Mouse (Mus musculus): ENCODE measurements around the gene Srcin1.

The Srcin1 gene

DNA sequence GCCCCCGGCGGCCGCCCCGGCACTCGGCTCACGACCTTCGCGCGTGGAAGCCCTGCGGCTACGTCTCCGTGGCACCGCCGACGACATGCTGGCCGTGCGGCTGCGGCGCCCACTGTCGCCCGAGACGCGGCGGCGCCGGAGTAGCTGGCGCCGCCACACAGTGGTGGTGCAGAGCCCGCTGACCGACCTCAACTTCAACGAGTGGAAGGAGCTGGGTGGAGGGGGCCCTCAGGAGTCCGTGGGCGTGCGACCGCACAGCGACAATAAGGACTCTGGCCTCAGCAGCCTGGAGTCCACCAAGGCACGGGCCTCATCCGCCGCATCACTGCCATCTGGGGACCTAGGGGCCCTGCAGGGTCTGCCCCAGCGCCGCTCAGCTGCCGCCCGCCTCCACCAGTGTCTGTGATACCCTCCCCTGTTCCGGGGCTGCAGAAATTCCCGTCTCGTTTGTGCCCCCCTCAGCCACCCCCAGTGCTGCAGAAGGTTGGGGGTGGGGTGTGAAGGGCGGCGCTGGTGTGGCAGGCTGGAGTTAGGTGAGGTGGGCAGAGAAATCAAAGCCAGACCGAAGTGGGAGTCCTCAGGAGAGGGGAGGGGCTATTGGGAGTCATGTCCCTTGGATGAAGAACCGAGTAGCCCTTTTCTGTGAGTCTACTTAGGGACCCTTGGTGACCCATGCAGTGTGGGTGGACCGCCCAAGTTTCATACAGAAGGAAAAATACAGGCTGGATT, 75.1 kb downstream of the Srcin1 start:
- DNase-seq, result no peak

DNA sequence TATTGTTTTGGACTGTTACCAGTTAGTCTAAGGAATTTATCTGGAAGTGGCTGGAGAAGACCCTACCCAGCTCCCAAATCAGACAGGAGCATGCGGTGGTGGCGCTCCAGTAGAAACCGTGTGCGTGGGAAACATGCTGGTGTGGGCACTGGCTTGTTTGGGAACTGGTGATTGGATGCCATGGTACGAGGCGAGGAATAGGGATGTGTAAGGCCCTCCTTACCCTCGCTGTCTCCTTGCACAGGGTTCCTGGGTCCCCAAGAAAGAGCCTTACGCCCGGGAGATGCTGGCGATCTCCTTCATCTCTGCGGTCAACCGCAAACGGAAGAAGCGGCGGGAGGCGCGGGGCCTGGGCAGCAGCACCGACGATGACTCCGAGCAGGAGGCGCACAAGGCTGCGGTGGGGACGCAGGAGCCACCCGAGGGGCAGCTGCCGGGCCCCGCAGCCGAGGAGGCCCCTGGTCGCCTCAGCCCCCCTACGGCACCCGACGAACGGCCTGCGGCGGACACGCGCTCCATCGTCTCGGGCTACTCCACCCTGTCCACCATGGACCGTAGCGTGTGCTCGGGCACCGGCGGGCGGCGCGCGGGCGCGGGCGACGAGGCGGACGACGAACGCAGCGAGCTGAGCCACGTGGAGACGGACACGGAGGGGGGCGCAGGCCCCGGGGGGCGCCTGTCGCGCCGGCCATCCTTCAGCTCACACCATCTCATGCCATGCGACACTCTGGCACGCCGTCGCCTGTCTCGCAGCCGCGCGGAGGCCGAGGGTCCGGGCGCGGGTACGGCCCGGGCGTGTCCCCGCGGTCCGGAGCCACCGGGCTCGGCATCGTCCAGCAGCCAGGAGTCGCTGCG, 75.9 kb downstream of the Srcin1 start, which contains the start of gene 4933428G20Rik:
TSS of gene 4933428G20Rik (minus strand) at position 476 of the 855 bp plus-strand sequence.
- DNase-seq, result no peak

DNA sequence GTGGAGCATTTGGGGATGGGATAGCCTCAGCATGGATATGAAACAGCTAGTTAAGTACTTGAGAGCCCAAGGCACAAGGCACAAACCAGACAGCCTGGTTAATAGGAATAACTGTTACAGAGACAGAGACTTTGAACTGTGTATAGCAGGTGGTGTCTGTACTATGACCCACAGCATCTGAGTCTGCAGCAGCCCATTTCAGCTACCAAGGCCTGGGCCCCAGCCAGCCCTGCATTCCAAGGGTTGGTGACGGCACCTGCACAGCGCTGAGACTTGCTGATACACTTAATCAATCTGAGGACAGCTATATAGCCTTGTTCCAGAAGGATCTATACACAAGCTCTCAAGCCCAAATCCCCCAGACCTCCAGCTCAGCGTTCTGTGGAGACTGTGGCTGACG, 78.4 kb downstream of the Srcin1 start:
- no peak for DNase-seq

DNA sequence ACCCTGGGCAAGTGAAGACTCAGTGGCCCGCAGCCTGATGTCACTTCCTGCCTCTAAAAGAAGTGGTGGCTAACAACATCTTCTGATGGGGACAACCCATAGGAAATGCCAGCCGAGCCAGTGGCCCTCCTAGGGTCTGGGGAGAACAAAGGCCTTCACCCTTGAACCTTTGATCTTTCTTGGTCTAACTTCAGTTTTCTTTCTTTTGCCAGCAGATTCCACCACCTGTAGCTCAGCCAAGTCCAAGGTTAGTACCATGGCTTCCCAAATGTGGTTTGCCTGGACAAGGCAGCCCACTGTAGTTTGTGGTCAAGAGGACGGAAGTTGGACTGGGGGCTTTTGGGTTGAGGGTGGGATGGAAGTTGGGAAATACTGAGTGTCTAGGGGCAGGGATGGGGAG, 83.2 kb downstream of the Srcin1 start:
- no peak for DNase-seq

DNA sequence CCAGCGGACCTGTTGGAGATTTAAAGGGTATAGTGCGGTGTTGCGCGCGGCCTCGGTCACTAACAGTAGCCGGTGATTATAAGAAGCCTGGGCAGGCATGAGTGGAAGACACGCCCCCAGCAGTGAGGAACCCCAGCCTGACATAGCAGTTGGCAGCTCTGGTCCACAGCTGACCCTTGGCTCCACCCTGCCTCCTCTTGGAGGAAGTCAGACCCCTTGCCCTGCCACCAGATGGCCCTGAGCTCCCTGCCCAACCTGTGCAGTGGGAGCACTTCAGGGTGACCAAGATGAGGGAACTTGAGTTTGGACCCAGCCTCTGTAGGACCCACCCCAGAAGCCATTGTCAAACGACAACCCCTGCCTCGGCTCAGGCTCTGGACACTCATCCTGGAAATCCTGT, 84.3 kb downstream of the Srcin1 start:
- no peak for DNase-seq

DNA sequence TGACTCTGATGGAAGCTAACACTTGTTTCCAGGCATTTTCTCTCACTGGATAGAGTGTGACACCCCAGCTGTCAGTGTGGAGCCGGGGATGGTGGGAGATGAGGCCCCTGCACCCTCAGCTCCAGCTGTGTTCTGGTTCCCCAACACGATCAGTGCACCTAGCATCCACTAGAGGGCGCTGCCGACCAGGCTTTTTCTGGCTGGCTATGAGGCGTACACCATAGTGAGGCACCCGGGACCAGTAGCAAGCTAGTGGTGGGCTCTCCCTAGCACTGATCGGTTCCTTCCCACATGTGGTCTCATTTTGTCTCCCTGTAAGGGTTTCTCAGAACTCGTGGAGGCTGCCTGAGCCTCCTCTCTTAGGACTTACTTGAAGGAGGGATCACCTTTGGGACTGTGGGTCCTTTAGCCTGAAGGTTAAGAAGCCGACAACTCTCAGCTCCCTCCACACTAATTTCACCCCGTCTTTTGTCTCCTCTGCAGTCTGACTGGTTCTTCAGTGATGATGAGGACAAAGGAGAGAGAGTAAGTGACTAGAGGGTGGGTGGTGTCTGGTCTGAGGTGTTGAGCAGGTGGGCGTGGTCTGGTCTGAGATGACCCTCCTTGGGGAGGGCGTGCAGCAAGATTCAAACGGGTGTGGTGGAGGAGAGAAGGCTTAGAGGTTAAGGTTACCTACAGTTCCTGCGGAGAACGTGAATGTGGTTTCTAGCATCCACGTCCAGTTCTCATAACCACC, 86.2 kb downstream of the Srcin1 start:
- peak; percentile 69 to 84 for DNase-seq

DNA sequence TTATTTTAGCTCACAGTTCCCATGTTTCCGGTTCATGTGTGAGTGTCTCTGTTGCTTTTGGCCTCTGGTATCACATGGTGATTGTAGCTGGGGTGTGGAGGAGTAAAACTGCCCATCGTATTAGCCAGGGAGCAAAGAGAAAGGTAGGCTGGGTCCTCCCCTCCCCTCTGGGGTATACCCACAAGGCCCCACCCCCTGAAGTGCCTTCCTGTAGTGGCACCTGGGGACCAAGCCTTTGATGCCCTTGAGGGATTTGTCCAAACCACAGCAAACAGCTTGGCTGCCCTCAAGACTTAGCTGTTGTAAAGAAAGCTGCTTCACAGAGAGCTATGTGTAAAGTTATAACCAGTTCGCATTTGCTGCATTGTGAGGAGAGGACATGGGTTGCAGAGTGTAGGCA, 88.3 kb downstream of the Srcin1 start:
- no peak for DNase-seq

DNA sequence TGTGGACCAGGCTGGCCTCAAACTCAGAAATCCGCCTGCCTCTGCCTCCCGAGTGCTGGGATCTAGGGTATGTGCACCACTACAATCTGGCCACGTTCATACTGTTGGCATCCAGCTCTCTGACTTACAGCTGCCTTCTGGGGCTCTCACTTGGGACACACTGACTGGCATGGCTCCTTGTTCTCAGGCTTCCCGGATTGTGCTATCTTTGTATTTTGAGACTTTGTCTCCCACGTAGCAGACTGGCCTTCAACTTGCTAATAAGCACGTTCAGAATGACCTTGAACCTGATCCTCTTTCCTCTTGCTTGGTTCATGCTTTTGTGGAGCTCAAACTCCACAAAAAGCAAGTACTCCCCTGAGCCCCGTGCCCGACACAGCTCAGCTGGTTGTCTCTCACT, 90.3 kb downstream of the Srcin1 start:
- DNase-seq, result no peak

DNA sequence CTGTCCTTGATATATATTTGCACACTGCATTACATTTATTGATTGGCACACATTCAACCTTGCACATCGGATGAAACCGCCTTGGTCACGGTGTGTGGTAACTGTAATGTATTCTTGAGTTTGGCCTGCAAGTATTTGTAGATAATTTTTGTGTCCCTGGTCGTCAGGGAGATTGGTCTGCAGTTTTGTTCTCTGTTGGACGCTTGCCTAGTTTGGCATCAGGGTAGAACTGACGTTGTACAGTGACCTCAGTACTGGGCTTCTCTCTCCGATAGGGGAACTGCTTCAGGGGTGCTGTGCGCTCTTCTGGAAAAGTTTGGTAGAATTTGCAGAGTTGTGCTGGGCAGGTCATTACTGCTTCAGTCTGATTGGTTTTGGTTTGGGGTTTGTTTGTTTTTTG, 96.2 kb downstream of the Srcin1 start:
- DNase-seq, result no peak

DNA sequence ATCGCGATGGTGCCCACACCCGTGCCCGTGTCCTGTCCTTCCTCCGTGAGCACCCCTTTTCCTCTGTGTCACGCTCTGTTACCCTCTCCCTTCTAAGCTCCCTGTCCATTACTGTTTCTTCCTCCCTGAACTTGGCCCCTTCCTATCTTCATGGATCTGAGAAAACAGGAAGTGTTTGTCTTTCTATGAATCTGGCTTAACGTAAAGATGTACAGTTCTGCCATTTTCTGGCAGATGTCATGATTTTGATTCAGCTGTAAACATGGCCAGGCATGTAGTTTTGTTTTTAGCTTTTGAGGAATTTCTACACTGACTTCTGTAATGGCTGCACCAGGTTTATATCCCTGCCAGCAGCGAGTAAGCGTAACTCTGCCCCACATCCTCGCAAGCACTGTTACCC, 96.9 kb downstream of the Srcin1 start:
- DNase-seq, result no peak

DNA sequence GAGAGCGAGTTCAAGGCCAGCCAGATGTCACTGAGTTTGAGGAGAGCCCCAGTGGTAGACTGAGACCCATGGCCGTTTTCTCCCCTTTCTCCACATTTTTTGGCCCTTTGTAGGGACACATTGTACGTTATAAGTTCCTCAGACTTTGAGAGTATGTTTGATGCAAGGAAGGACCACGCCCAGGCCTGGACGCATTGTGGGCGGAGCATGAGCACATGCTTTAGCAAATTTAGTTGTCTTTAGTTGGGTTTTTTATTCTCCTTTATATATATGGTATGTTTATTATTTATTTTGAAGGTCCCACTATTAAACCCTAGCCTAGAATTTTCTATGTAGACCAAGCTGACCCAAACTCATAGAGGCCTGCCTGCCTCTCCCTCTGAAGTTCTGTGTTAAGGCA, 97.6 kb downstream of the Srcin1 start:
- DNase-seq, result no peak

DNA sequence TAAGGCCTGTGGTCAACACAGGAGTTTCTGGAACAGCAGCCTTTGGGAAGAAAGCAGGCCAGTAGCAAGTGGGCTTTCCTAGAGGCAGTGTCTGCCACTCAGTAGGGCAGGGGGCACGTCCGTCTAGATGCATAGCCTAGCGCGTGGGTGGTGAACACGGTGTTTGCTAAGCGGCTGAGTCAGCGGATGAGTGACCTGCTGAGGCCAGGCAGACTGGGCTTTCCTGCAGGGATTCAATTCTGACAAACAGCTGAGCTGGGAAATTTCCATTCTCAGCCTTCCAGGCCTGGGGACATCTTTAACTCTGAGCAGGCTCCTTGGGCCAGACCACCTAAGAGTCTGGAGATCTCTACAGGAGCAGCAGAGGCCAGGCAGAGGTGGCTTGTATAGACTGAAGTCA, 98.6 kb downstream of the Srcin1 start:
- no peak for DNase-seq

DNA sequence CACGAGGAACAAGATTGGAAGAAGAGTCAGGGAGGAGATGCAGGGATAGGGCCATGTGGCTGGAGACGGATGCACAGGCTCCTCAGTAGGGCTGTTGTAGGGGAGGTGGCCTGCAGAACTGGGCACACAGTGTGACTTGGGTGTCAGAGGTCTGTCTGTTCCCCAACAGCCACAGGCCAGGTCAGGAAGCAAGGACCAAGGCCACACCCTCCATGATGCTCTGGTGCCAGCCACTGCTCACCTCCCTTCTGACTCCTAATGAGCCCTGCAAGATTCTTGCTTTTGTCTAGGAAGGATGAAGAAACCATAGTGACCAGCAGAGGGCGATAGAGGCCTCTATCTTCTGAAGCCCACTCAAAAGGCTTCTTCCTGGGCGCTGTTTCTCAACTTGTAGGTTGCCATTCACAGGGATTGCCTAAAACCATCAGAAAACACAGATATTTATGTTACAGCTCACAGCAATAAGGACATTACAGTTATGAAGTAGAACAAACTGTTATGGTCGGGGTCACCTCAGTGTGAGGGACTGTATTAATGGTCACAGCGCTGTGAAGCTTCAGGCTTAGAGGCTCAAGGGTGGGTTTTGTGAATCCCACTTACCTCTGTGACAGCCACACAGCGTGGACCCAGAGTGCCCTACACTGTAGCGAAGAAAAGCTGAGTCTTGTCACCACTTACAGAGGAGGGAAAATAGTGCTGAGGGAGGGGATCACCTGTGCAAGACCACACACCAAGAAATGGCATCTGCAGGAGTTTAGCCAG, 99.5 kb downstream of the Srcin1 start:
- peak in 1 of 2 experiments; percentile 71 for DNase-seq

DNA sequence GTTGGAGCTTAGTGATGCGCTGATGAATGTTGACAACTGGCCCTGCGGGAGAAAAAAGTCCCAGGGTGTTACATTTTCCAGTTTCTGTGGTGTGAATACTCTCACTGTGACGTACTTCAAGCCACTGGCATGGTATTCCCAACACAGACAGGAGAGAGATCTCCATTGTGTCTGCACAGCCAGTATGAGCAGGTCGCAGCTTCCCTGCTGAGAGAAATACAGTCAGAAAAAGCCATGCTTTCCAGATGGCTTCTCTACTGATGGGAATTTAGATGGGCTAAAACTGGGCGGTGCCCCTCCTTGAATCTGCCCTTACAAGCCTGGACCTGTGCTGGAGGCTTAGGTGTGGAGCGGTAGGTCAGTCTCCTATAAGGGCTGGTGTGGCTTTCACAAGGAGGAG, 104.7 kb downstream of the Srcin1 start:
- no peak for DNase-seq

DNA sequence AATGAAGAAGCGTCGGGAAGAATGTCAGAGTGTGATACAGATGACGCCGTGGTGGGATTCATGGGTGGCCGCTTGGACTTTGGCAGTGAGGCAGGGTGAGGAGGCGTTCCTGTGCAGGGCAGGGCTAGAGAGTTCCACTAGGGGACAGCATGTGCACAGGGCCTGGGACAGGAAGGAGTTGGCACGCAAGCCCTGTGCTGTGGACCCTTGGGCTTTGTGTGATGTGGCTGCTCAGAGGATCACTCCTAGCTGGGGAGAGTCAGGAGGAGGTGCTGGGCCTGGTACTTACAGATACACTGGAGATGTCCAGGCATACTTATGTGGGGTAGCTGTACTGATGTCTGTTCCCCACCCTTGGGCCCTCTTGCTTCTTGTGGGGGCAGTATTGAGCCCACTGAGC, 106.2 kb downstream of the Srcin1 start:
- DNase-seq, result no peak

DNA sequence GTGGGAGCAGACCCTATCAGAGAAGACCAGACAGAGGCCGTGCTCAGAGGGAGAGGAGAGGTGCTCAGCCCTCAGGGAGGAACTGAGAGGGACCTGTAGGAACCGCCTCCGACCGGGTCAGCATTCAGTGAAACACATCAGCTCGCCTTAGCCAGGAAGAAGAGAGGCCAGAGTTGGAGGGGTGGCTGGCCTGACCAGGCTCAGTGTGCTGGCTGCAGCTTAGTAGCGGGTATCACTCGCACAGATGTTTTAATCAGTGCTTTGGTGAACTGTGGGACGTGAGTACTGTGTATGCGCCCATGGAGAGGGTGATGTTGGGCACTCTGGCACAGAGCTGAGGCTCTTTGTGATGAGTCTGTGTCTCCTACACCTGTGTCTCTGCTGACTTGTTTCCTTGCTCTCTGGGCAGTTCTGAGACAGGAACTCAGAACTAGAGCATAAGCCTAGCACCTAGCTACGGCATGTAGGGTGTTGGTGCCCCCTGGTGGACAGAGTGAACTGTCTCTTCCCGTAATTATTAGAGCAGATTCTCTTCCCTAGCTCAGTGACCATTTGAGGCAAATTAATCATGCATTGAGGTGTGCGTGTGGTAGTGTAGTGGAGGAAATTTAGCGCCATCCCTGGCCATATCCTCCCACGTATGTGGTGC, 107.2 kb downstream of the Srcin1 start:
- peak; percentile 76 to 88 for DNase-seq

DNA sequence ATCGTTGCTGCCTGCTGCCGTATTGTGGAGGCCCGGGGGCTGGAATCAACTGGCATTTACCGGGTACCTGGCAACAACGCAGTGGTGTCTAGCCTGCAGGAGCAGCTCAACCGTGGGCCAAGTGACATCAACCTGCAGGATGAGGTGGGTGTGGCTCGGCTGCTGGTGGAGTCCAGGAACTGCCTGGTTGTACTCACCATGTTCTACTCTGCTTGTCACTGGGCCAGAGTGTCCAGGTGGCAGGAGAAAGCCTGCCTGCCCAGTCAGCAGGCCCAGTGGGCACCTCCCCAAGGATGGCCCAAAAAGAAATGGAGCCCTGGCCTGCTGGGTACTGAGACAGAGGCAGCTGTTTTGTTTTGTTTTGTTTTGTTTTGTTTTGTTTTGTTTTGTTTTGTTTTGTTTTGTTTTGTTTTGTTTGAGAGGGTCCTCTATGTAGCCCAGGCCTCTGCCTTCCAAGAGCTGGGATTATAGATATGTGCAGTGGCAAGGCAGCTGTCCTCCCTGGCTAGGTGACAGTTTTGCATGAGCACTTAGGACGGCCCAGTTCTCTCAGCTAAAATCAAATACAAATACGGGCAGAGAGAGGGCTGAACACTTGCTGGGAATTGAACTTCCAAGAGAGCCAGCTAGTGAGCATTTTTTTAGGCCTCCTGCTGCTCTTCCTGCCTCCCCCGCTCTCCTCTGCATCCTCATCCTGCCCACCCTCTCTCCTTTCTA, 109.4 kb downstream of the Srcin1 start:
- no peak for DNase-seq

DNA sequence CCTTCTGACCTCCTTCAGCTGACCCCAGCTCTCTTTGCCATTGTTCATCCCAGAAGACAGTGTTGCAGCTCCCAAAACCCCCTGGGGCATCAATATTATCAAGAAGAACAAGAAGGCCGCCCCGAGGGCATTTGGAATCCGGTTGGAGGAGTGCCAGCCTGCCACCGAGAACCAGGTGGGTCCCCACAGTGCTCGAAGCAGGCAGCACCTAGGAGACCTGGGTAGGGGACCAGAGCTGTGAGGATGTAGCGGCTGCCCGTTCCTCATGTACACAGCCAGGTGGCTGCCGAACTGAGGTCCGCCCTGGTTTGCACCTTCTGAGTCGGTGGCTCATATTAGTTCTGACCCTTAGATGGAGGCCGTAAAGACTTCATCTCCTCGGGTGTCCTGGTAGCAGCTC, 110.0 kb downstream of the Srcin1 start:
- DNase-seq, result no peak

DNA sequence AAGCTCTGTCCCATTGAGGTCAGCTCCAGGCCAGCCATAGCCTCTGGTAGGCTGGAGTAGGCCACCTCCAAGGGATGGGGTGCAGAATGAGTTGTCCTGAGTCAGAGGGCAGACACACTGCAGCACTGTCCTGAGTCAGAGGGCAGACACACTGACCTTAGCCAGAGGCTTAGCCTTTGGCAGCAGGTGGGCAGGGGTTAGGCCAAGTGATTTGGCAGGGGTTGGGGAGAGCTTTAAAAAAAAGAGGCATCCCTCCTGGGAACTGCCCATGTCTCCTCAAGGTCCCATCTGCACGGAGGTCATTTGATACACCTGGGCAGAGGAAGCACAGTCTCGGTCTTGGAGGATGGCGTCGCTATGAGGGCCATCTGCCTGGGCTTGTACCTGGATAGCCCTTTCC, 112.0 kb downstream of the Srcin1 start:
- DNase-seq, result no peak

DNA sequence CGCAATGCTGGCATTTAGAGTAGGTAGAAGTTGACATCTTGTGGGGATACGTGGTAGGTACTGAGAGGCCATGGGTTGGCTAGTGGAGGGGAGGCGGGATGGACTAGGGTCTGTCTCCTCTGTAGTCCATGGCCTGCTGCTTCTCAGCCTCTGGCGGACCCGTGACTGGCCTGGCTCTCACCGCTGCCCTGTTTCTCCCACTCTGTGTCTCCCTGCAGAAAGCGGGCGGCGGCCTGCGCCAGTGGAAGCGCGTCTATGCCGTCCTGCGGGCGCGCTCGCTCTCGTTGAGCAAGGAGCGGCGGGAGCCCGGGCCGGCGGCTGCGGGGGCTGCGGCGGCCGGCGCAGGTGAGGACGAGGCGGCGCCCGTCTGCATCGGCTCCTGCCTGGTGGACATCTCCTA, 112.8 kb downstream of the Srcin1 start:
- no peak for DNase-seq

DNA sequence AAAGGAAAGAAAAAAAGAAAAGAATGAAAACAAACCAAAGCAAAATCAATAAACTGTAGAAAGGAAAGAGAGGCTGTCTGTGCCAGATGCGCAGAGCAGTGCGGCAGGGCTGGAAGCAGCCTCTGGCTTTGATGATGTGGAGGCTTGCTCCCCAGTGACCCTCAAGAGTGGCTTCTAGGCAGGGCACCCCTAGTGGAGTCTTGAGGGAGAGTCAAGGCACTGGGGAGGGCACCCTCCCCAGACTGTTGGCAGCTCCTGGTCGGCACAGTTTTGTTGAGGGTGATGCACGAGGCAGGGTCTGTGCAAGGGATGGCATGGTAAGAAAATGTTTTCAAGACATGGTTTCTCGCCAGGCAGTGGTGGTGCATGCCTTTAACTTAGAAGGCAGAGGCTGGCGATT, 113.4 kb downstream of the Srcin1 start:
- DNase-seq, result no peak
